Mouse (Mus musculus): ENCODE results near the gene AI182371. TPM values are rescaled to one million over a fixed set of nuclear protein-coding genes. Genes with fewer than 3 reads are reported as not detected.

Gene AI182371
- total RNA-seq (2014; rRNA removed) (471 and 592 TPM in 2 replicates), polyA plus RNA-seq (2012; rRNA removed) (124 and 129 TPM in 2 replicates)

- H3K27ac ChIP-seq (replicated peaks; ENCODE audit: insufficient read depth, low read depth, low read length) = peak within 1 kb of the TSS; percentile 100
- peaks cover 4% of the 10 kb centered on the region; the same call in 1 of the 2 replicates for H3K79me2 ChIP-seq (ENCODE audit: control insufficient read depth, insufficient read depth, low read length)
- H3K4me1 ChIP-seq (ENCODE audit: control insufficient read depth, insufficient read depth, low read length) = peaks cover 18% of the 10 kb centered on the region
- H3K9ac ChIP-seq (ENCODE audit: low read depth, low read length) = peak within 1 kb of the TSS; percentile 89
- H3K4me3 ChIP-seq (ENCODE audit: insufficient read depth, low read depth, low read length) = peak within 1 kb of the TSS; percentile 70
- WGBS = 51% methylated on average over 3 of the region's 3 CpGs
- H3K36me3 ChIP-seq (ENCODE audit: control insufficient read depth, insufficient read depth, low read length) = peaks cover 12% of the 10 kb centered on the region
- no peaks in the 10 kb centered on the region for H3K27me3 ChIP-seq (ENCODE audit: control insufficient read depth, insufficient read depth, low read length)
- DNase-seq (ENCODE audit: extremely low read depth, low read depth, low spot score) = peak; percentile 50
- no peak for TF ChIP-seq POLR2A (IDR thresholded peaks at IDR 0.05; ENCODE audit: extremely low read depth, insufficient read depth, low read length)
- no peak for TF ChIP-seq CTCF (IDR thresholded peaks at IDR 0.05; ENCODE audit: low read depth, low read length)
These were observed at the start of gene AI182371 for GRCm38 (mm10) chr2:35101443-35101842. TSS of gene AI182371 (minus strand) at chr2:35101543.

GRCm38 (mm10) chr2:35148806-35149205 lies 47.5 kb upstream of the AI182371 start:
- H3K27me3 ChIP-seq (ENCODE audit: control insufficient read depth, insufficient read depth, low read length) = no peaks in the 10 kb centered on the region

GRCm38 (mm10) chr2:35141673-35142072 lies 40.3 kb upstream of the AI182371 start:
- no peaks in the 10 kb centered on the region for H3K4me1 ChIP-seq (ENCODE audit: control insufficient read depth, insufficient read depth, low read length)
- H3K9ac ChIP-seq (ENCODE audit: low read depth, low read length) = no peak overlapping the region
- no peak overlapping the region for H3K27ac ChIP-seq (replicated peaks; ENCODE audit: insufficient read depth, low read depth, low read length)
- TF ChIP-seq POLR2A (IDR thresholded peaks at IDR 0.05; ENCODE audit: extremely low read depth, insufficient read depth, low read length) (no peak), CTCF (IDR thresholded peaks at IDR 0.05; ENCODE audit: low read depth, low read length) (no peak)
- H3K4me3 ChIP-seq (ENCODE audit: insufficient read depth, low read depth, low read length) = no peak overlapping the region
- no peaks in the 10 kb centered on the region for H3K79me2 ChIP-seq (ENCODE audit: control insufficient read depth, insufficient read depth, low read length)
- H3K36me3 ChIP-seq (ENCODE audit: control insufficient read depth, insufficient read depth, low read length) = peaks cover 75% of the 10 kb centered on the region
- no peaks in the 10 kb centered on the region for H3K27me3 ChIP-seq (ENCODE audit: control insufficient read depth, insufficient read depth, low read length)
- 95% methylated on average over 3 of the region's 3 CpGs for WGBS
- no peak for DNase-seq (ENCODE audit: extremely low read depth, low read depth, low spot score)

More at GRCm38 (mm10) chr2:35148806-35149205, 47.5 kb upstream of the AI182371 start:
- peaks cover 62% of the 10 kb centered on the region for H3K36me3 ChIP-seq (ENCODE audit: control insufficient read depth, insufficient read depth, low read length)
- WGBS = 96% methylated on average over 10 of the region's 10 CpGs
- H3K79me2 ChIP-seq (ENCODE audit: control insufficient read depth, insufficient read depth, low read length) = no peaks in the 10 kb centered on the region
- H3K27ac ChIP-seq (replicated peaks; ENCODE audit: insufficient read depth, low read depth, low read length) = no peak overlapping the region
- H3K4me3 ChIP-seq (ENCODE audit: insufficient read depth, low read depth, low read length) = no peak overlapping the region
- TF ChIP-seq POLR2A (IDR thresholded peaks at IDR 0.05; ENCODE audit: extremely low read depth, insufficient read depth, low read length) = no peak
- no peak for TF ChIP-seq CTCF (IDR thresholded peaks at IDR 0.05; ENCODE audit: low read depth, low read length)
- H3K4me1 ChIP-seq (ENCODE audit: control insufficient read depth, insufficient read depth, low read length) = no peaks in the 10 kb centered on the region
- no peak for DNase-seq (ENCODE audit: extremely low read depth, low read depth, low spot score)
- no peak overlapping the region for H3K9ac ChIP-seq (ENCODE audit: low read depth, low read length)

- Histone ChIP-seq H3K36me3 (ENCODE audit: control insufficient read depth, insufficient read depth, low read length) (peaks cover 68% of the 10 kb centered on the region), H3K27me3 (ENCODE audit: control insufficient read depth, insufficient read depth, low read length) (no peaks in the 10 kb centered on the region), H3K4me3 (ENCODE audit: insufficient read depth, low read depth, low read length) (no peak overlapping the region), H3K27ac (replicated peaks; ENCODE audit: insufficient read depth, low read depth, low read length) (no peak overlapping the region), H3K79me2 (ENCODE audit: control insufficient read depth, insufficient read depth, low read length) (no peaks in the 10 kb centered on the region), H3K9ac (ENCODE audit: low read depth, low read length) (no peak overlapping the region), H3K4me1 (ENCODE audit: control insufficient read depth, insufficient read depth, low read length) (no peaks in the 10 kb centered on the region)
- DNase-seq (ENCODE audit: extremely low read depth, low read depth, low spot score) = no peak
- WGBS = 96% methylated on average over 1 of the region's 1 CpGs
- TF ChIP-seq POLR2A (IDR thresholded peaks at IDR 0.05; ENCODE audit: extremely low read depth, insufficient read depth, low read length) = no peak
- TF ChIP-seq CTCF (IDR thresholded peaks at IDR 0.05; ENCODE audit: low read depth, low read length) = no peak
These were observed 37.2 kb upstream of the AI182371 start for GRCm38 (mm10) chr2:35138576-35138975.

- no peak for TF ChIP-seq POLR2A (IDR thresholded peaks at IDR 0.05; ENCODE audit: extremely low read depth, insufficient read depth, low read length)
- no peak for TF ChIP-seq CTCF (IDR thresholded peaks at IDR 0.05; ENCODE audit: low read depth, low read length)
- Histone ChIP-seq H3K4me3 (ENCODE audit: insufficient read depth, low read depth, low read length) (no peak overlapping the region), H3K36me3 (ENCODE audit: control insufficient read depth, insufficient read depth, low read length) (peaks cover 41% of the 10 kb centered on the region), H3K9ac (ENCODE audit: low read depth, low read length) (no peak overlapping the region), H3K27me3 (ENCODE audit: control insufficient read depth, insufficient read depth, low read length) (no peaks in the 10 kb centered on the region), H3K79me2 (ENCODE audit: control insufficient read depth, insufficient read depth, low read length) (no peaks in the 10 kb centered on the region), H3K27ac (replicated peaks; ENCODE audit: insufficient read depth, low read depth, low read length) (no peak overlapping the region), H3K4me1 (ENCODE audit: control insufficient read depth, insufficient read depth, low read length) (no peaks in the 10 kb centered on the region)
- no peak for DNase-seq (ENCODE audit: extremely low read depth, low read depth, low spot score)
- WGBS = 86% methylated on average over 5 of the region's 5 CpGs
These were observed 32.5 kb upstream of the AI182371 start for GRCm38 (mm10) chr2:35133891-35134290.

GRCm38 (mm10) chr2:35132662-35133055 lies 31.3 kb upstream of the AI182371 start:
- Histone ChIP-seq H3K27me3 (ENCODE audit: control insufficient read depth, insufficient read depth, low read length) (no peaks in the 10 kb centered on the region), H3K36me3 (ENCODE audit: control insufficient read depth, insufficient read depth, low read length) (peaks cover 38% of the 10 kb centered on the region), H3K9ac (ENCODE audit: low read depth, low read length) (no peak overlapping the region; the same call in 1 of the 2 replicates), H3K27ac (replicated peaks; ENCODE audit: insufficient read depth, low read depth, low read length) (no peak overlapping the region), H3K4me1 (ENCODE audit: control insufficient read depth, insufficient read depth, low read length) (no peaks in the 10 kb centered on the region), H3K79me2 (ENCODE audit: control insufficient read depth, insufficient read depth, low read length) (no peaks in the 10 kb centered on the region), H3K4me3 (ENCODE audit: insufficient read depth, low read depth, low read length) (no peak overlapping the region; the same call in 1 of the 2 replicates)
- TF ChIP-seq CTCF (IDR thresholded peaks at IDR 0.05; ENCODE audit: low read depth, low read length) (no peak), POLR2A (IDR thresholded peaks at IDR 0.05; ENCODE audit: extremely low read depth, insufficient read depth, low read length) (no peak)
- no peak for DNase-seq (ENCODE audit: extremely low read depth, low read depth, low spot score)
- 16% methylated on average over 5 of the region's 5 CpGs for WGBS
